Mouse (Mus musculus): ENCODE measurements around the gene Leng8. TPM values are rescaled to one million over a fixed set of nuclear protein-coding genes. Genes with fewer than 3 reads are reported as not detected.
"Not testable (repeated sequence)": the region's sequence is repeated elsewhere in the genome, so short reads cannot be mapped to it uniquely, and the experiment has no call there.

Leng8 gene
- total RNA-seq, 2 experiments from 2014 or later = 125 to 149 TPM

DNA sequence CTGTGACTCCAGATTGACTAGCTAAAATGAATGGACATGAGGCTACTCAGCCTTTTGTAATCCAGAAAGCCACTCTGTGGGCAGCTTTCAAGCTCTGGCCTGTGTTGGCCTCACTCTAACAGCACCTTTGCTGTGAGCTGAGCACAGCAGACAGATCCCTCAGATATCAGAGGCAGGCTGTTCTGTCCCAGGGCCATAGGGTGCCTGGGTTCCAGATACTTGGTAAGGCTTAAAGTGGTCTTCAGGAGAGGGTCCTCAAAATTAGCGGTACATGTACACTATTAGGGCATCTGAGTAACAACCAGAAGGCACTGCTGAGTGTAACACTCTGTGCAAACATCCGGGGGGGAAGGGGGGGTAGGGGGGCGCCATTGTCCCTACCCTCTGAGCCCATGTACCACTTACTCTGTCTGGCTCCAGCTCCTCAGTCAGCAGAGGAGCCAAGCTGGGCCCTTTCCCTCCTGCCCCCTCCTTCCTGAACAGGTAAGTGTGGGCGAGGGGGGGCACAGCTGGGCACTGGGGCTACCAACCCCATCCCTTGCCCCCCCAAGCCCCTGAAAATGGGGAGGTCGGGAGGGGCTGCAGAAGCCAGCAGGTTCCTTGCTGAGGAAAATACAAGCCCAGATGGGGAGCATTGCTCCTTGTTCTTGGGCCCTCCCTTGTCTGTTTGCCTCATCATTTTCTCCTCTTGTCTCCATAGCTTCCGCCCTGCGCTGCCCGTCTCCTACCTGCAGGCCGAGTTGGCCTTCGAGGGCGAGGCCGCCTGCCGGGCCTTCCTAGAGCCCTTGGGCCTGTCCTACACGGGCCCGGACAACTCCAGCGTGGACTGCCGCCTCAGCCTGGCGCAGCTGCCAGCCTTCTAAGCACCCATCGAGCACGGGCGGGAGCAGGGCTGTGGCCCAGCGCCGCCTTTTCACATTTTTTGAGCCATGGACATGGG lies 9.7 kb downstream of the Leng8 start:
- no peak for DNase-seq (ENCODE audit: low spot score in 2 of 2)

DNA sequence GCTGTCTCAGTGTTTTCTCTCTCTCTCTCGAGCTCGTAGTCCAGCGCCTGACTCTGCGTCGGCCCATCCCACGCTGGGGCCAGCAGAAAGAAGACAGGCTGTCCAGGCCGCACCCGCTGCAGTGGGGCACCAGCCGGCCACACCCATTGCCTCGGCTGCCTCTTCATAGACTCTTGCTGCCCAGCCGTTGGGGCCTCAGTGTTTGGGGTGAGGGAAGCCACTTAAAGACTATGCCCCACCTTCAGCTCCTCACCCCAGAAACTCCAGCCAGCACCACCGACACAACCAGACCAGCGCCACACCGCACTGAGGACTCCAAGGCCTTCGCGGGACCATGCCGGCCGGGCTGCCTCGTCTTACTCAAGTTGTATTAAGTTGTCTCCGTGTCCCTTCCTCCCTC lies 10.5 kb downstream of the Leng8 start:
- DNase-seq (ENCODE audit: low spot score in 2 of 2) = no peak

DNA sequence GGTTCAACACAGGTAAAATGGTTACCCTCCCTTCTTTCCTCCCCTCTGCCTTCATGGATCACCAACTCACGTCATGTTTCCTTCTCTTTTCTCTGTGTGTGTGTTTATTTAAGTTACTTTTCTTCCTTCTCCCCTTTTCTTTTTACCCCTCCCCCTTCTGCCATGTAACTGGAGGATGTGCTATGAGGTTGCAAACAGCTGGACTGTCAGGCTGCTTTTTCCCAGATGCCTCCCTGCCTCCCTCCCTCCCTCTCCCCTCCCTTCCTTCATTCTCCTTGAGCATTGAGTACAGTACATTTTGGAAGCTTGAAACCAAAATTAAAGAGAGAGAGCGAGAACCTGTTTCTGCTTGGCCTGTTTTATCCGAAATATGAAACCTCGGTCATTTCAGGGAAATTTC lies 11.0 kb downstream of the Leng8 start:
- no peak for DNase-seq (ENCODE audit: low spot score in 2 of 2)

DNA sequence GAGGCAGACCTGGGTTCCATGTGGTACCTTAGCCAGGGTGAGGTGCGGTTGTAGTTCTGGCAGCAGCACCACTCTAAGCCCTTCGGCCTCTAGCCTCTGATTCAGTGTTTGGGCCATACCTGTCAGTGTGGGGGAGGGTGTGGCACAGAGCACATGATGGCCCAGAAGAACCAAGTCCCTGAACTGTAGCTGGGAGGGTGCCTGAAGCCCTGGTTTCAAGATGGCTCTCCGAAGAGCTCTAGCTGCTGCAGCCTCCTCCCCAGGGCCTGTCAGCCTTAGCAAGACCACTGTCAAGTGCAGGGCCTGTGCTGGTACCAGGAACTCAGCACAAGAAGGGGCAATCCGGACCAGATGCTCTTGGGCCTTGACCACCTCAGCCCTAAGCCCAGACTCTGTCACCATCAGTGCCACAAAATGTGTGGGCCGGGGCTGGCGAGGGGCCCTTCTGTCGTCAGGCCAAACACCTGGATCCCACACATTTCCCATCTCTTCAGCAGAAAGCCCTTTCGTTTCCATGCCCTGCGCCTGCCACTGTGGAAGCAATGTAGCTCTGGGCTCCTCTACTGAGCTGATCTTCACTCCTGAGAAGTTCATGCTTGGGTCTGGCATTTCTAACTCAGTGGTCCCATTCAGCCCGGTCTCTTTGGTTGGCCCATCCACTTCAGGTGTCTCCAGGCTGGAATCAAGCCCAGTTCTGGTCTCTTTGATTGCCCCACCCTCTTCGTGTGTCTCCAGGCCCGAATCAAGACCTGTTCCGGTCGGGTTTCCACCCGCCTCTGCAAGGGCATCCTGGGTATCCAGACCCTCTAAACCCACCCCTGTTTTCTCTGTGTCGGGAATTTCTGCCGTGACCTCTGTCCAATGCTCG lies 11.7 kb downstream of the Leng8 start:
- DNase-seq (ENCODE audit: low spot score in 2 of 2) = no peak

DNA sequence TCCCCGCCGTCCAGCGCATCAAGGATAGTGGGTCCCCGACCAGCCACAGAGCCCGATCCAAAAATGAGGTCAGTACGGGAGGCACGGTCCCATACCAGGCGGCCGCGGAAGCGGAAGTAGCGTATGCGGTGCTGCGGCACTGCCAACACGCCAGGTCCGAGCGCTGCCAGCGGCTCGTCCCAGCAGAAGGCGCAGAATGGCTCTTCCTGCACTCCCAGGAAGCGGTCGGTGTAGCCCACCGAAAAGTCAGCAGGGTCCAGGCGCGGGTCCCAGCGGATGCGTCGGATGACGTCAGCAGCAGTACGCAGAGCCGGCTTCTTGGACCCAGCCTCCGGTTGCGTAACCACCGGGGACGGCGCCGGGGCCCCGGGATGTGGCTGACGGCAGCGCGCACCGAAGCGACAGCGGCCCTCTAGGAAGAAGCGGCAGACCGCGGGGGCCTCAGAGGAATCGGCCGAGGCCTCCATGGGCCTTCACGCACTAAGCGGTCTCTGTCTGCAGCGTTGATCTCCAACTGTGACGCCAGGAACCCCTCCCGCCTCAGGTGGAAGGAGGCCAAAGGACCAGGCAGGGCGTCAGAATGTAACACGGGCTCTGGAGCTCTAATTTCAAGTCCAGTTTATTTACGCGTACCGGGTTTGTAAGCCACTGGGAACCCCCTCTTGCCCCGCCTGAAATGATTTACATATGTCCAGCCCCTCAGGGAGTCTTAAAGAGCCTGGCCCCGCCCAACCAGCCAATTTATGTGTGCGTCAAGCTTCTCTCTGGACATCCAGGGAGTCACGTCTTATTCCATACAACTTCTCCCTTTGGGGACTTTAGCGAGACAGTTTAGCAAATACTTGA lies 12.6 kb downstream of the Leng8 start:
- DNase-seq (ENCODE audit: low spot score in 2 of 2) = peak; percentile 80 to 88

DNA sequence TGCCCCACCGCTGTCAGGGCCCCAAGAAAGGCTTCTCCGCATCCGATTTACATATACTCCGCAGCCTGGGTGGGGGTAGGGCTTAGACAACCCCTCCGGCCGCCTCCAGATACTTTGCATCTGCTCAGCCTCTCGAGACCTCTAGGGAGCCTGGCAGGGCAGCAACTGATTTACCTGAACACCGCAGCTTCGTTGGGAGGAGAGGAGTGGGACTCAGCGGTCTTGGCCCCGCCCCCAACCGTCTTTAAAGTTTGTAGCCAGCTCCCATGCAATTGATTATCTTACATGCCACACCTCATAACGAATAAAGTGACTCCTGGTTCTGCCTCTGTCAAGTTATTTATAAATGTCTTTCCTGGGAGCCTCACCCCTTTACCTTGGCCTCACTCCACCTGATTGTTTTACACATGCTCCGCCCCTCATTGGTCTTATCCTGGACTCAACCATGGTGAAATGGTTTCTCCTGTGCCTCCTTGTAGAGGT lies 13.3 kb downstream of the Leng8 start, which contains the start of gene Leng9:
Leng9 (minus strand) TSS at position 316 of the 483 bp plus-strand sequence.
- no peak for DNase-seq (ENCODE audit: low spot score in 2 of 2)

DNA sequence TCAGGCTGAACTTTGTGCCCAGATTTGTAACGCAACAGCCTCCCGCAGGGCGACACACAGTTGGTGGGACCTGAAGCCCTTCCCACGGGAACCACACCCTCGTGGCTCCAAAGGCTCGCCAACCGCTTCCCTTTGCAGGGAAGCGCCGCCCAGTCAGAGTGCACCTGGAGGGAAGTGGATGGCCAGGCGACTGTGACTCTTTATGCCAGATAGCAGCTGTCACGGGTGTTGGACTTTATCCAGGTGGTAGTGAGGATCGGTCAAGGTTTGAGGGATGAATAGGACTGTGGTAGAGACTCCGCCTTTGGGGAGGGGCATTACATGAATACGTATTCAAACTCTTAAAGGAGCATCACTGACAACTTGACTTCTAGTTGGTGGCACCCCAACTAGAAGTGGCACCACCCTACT lies 14.0 kb downstream of the Leng8 start:
- DNase-seq (ENCODE audit: low spot score in 2 of 2) = peak in 1 of 2 experiments; percentile 43

DNA sequence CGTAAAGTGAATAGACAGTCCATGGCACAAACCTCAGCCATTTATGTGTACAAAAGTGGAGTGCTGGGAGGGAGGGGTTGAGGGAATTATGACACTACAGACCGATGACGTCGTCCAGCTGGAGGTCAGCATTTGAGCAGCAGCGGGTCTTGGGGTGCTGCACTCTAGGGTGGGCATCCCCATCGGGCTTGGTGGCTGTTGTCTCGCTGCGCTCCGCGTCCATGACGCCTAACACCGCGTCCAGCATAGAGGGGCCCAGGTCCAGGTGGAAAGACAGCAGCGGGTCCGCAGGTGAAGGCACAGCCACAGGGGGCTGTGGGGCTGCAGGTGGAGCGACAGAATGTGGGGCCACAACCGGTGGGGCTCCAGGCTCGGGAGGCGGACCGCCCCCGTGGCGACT lies 14.4 kb downstream of the Leng8 start:
- DNase-seq (ENCODE audit: low spot score in 2 of 2) = no peak

DNA sequence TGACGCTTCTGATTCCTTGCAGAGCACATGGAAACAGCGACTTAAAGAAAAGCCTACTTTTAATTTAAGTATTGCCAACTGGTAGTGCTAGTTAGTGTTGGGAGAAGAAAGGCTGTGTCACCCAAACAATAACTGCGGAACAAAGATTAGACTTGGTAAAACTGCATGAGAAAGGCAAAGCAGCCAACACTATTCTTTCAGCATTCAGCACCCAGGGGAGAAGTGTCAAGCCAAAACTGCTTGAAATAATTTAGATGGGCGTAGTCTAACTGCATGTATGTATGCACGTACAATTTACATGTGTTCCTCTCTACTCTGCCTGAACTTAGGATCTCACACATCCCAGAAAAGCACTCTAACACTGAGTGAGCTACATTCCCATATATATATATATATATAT lies 17.5 kb downstream of the Leng8 start:
- DNase-seq (ENCODE audit: low spot score in 2 of 2) = no peak

DNA sequence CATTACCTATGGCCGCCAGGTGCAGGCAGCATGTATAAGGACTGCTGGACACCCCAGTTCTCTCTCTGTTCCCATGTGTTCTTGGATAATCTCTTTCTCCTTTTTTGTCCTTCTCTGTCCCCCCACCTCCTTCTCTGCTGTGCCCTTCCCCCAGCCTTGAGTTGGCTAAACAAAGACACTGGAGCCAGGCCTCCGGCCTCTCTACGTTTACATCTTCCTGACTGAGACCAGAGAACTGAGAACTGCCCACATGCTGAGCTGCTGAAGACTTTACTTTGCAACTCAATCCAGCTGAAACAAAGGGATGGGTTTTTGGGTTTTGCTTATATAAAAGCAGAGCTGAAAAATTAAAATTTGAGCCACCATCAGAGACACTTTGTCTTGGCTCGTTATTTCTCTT lies 18.1 kb downstream of the Leng8 start:
- no peak for DNase-seq (ENCODE audit: low spot score in 2 of 2)

DNA sequence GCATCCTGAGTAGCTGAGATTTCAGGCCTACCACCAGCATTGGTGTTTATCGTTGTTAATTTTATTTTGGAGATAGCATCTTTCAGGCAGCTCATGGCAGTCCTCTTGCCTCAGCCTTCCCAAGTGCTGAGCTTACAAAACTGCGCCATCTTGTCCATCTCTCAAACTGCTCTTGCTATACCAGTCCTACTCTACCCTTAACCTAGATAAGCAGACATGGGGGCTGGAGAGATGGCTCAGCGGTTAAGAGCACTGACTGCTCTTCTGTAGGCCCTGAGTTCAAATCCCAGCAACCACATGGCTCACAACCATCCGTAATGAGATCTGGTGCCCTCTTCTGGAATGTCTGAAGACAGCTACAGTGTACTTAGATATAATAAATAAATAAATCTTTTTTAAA lies 24.8 kb downstream of the Leng8 start:
- not testable (repeated sequence) for DNase-seq (ENCODE audit: low spot score in 2 of 2)

DNA sequence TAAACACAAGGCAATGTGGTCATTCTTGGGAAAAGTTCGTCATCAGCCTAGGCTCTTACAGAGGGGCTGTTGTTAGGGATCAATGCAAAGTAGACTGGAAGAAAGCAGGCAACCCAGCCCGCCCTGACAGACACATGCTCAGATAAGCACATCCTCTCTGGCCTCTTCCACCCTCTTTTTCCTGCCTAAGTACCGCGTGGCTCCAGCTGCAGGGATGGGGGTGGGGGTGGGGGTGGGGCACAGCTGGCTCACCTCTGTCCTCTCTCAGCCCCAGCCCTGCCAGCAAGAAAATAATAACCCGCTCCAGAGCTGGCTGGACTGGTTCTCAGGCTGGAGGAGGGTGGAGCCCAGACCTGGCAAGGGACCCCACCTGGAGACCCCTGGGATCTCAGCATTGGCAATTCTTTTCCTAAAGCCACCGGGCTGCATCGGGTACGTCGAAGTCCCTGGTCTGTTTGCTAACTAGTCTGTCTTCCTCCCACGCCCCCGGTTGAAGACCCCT lies 26.8 kb downstream of the Leng8 start:
- DNase-seq (ENCODE audit: low spot score in 2 of 2) = no peak

DNA sequence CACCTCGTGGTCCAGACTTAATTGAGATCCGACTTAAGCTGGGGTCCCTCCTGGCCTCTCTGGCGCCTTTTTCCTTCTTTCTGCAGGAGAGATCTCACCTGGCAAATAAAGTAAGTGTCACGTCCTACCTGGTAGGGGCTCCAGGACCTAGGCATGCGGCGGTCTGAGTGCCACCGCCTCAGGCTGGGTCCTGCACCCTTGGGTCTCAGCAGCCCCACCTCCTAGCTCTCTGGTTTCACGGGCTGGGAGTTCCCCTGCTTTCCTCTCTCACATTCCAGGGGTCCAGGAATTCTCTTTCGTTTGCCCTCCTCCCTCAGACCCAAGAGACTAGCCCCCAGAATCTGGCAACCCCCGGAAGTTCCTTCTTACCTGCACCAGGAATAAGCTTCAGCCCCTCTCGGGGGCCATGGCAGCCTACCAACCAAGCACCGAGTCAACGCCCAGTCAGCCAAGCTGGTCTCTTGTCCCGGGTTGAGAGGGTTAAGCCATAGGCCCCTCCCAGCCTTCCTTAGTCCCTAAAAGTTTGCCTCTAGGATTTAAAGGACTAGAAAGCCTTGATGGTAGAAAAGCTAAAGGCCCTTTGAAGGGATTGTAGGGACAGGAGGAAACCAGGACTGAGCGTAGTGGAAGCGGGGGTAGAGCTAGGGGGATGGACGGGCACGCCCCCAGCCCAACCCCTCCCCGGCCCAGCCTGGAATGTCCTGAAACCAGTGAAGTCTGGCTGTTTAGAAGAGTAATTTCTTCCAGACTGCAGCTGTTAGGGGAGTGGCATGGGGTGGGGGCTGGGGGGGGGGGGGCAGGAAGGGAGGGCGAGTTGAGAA lies 27.5 kb downstream of the Leng8 start, which contains the start of gene Cdc42ep5:
Cdc42ep5 (minus strand) TSS at position 771 of the 821 bp plus-strand sequence.
- DNase-seq (ENCODE audit: low spot score in 2 of 2) = no peak

DNA sequence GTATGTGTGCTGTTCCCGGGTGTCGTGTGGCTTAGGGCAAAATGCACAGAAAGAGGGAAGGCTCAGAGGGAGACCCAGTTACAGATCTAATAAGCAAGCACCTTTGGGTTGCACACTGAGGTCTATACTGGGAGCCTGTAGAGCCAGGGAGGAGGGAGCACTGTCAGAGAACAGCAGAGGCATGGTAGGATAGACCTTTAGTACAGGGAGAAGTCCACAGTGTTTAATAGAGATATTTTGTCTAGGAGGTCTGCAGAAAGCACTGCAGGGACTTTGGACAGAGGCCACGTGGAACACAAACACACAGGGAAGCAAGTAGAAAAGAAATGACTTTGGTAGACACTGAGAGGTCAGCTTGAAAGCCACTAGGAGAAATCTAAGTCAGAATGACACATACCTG lies 28.4 kb downstream of the Leng8 start:
- no peak for DNase-seq (ENCODE audit: low spot score in 2 of 2)

DNA sequence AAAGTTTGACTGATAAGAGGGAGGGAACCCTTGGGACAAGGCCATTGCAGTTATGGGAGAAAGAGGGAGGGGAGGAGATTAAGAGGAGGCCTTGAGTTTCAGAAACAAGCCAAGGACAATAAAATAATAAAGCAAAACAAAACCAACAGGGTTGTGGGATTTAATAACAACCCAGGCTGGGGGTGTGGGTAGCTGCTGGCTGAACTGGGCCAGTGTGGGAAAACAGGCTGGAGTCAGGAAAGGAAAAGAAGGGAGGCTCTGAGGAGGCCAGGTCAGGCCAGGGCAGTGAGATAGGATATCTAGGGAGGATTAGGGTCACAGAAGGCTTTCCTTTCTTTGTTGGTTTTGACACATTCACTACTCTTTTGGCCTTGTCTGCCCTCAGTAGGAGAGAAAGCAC lies 30.3 kb downstream of the Leng8 start:
- DNase-seq (ENCODE audit: low spot score in 2 of 2) = no peak

DNA sequence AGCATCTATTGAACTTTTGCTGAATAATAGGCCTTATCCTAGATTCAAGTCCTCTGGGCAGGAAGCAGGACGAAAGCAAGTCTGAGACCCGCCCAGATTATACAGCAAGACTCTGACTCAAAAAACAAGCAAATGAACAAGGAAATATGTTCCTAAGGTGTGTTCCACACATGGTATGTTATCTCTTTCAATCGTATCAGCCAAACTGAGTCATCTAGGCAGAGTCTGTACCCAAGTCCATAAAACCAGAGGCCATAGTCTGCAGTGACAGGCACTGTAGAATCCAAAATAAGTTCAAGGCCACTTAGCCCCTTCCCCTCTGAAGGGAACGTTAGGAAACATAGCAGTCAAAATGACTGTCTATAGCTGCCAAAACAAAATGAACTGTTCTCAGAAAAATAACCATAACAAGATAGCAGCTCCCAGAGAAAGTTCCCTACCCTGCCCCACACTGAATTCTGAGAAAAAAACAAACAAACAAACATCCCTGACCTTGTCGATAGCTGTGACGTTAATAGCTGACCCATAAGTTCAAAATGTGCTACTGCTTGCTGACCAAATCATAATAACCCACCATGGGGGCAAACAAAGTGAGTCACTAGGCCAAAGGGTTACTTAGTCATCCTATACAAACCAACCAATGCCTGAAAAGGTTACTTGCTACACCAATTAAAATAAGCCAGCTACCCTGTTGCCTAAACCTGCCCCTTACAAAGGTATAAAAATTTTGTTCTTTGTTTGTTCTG lies 33.5 kb downstream of the Leng8 start:
- DNase-seq (ENCODE audit: low spot score in 2 of 2) = no peak

DNA sequence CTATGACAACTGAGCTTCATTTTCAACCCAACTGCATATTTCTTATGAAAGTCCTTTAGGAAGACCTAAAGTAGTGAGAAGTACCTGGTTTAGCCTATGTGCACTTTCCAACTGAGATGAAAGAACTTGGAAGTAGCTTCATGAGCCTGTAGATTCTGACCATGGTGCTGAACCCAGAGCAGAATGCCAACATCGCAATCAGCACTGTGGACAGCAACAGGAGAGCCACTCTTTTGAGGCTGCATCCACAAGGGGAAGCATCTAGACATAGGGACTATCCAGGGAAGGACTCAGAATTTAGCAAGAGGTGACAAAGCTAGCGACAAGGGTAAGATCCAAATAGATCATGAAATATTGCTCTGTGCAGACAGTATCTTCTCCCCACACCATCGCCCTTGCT lies 41.6 kb downstream of the Leng8 start:
- no peak for DNase-seq (ENCODE audit: low spot score in 2 of 2)

Data from left cerebral cortex, adult 18-20 months (tissue).